Mouse (Mus musculus) megakaryocyte, embryonic 14.5 days (primary cell): ENCODE results near the gene Scn3b. TPM values are rescaled to one million over a fixed set of nuclear protein-coding genes. Genes with fewer than 3 reads are reported as not detected.

Experiments used
- H3K27me3 ChIP-seq: replicated peaks from 2 replicates; pipeline ENCODE3; 2012; ENCODE audit warnings: inconsistent platforms
- H3K36me3 ChIP-seq: replicated peaks from 2 replicates; pipeline ENCODE3; 2012; ENCODE audit warnings: low read length, inconsistent platforms, mixed read lengths
- H3K4me1 ChIP-seq: 2 replicates; pipeline ENCODE4 v1.6.1; 2012; ENCODE audit warnings: inconsistent platforms
- H3K4me3 ChIP-seq: replicated peaks from 2 replicates; pipeline ENCODE3; 2012; ENCODE audit warnings: moderate library complexity, mild to moderate bottlenecking, inconsistent platforms
- H3K9me3 ChIP-seq: 2 replicates; pipeline ENCODE4 v1.6.1; 2012; ENCODE audit warnings: inconsistent platforms
- FLI1 ChIP-seq: IDR thresholded peaks from 2 replicates; pipeline ENCODE4 v1.6.1; 2012; ENCODE audit warnings: low read length, inconsistent platforms, mixed read lengths
- GATA1 ChIP-seq: IDR thresholded peaks from 3 replicates; pipeline ENCODE4 v1.6.1; 2012; ENCODE audit warnings: mixed read lengths, low read length, inconsistent platforms, borderline replicate concordance
- polyA plus RNA-seq: library from polyadenylated mRNA; stranded (reverse); fragments of >175 nt; gene quantifications from 2 replicates; pipeline ENCODE4 v1.2.3, GENCODE M21; 2012; ENCODE audit warnings: low replicate concordance; ENCODE audit not compliant: insufficient read depth

Gene Scn3b
- polyA plus RNA-seq, 1 experiment = not detected

DNA sequence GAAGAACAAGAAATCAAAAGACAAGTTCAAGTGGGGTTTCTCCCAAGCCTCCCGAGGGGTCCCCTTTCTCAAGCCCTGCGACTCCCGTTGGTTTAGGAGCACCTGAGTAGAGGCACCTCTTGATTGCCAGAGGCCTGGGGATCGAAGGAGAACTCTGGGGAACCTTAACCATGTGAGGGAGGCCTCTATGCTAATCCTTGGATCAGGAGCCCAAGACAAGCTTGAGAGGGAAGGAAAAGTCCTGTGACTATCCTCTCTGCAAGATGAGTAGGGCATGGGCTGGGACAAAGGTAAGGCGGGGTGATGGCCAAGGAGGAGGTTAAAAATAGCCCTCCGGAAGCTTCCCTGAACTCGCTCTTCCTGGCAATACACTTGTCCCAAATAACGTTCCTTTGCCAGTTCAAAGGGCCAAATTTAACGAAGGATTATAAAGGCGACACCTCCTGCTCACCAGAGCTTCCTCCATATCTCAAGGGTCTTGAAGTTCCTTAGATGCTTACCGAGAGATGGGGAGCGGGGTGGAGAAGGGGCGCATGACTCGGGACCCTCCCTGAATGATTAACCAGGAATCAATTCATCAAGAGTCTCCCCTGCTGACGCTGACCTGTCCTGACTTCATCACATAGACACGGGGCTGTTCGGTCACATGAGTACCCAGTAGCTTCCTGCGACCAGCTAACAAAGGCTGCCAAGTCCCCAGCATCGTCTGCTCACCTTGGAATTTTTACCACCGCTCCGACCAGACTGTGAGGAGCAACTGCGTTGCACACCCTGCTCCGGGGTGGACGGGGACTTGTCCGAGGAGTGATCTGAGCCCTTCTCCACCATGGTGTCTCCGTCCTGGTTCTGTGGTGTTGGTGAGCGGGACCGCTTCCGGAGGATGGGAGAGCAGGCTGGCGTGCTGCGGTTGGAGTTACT is 64.0 kb downstream of the Scn3b start:
- Histone ChIP-seq H3K4me1 (peaks cover 17% of the 10 kb centered on the region), H3K9me3 (no peaks in the 10 kb centered on the region), H3K36me3 (peaks cover 22% of the 10 kb centered on the region), H3K4me3 (no peak overlapping the region), H3K27me3 (no peaks in the 10 kb centered on the region)
- TF ChIP-seq FLI1 (no peak), GATA1 (no peak)

DNA sequence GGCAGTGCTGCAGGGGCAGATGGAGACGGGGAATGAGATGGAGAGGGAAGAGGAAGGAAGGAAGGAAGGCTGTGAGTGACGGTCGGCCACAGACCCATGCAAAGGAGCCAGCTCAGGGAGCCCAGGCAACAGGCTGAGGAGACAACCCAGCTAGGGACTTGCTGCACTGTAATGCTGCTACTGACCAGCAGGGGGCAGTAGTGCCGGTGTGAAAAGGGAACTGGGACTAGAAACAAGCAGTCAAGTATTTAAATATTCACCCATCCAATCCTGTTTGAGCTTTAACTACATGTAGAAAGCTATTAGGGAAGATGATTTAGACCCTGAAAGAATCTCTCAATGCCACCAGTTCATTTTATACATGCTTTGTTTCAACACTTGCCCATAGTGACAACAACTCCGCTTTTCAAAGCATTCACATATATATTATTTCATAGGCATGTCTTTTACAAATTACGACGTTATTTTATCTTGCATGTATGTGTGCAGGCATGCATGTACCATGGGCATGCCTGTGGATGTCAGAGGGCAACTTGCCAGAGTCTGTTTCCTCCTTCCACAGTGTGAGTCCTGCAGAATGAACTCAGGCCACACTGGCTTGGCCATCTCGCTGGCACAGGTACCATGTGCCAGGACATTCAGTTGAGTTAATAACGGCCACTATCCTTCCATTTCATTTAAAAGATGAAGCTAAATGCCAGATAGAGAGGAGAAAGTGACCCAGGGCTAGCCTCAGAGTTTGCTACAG is 64.8 kb downstream of the Scn3b start:
- H3K4me3 ChIP-seq = no peak overlapping the region
- TF ChIP-seq FLI1 (no peak), GATA1 (no peak)
- peaks cover 22% of the 10 kb centered on the region for H3K36me3 ChIP-seq
- peaks cover 12% of the 10 kb centered on the region for H3K4me1 ChIP-seq
- no peaks in the 10 kb centered on the region for H3K27me3 ChIP-seq
- H3K9me3 ChIP-seq = no peaks in the 10 kb centered on the region

- Histone ChIP-seq H3K4me1 (peaks cover 12% of the 10 kb centered on the region), H3K36me3 (peaks cover 22% of the 10 kb centered on the region)
- TF ChIP-seq FLI1 = no peak
- TF ChIP-seq GATA1 = no peak
Measured at GRCm38 (mm10) chr9:40334617-40335016, 65.6 kb downstream of the Scn3b start.

GRCm38 (mm10) chr9:40336701-40337100 is 67.7 kb downstream of the Scn3b start:
- Histone ChIP-seq H3K9me3 (no peaks in the 10 kb centered on the region), H3K4me1 (peaks cover 12% of the 10 kb centered on the region)
- TF ChIP-seq GATA1 (no peak), FLI1 (no peak)

More at GRCm38 (mm10) chr9:40334617-40335016, 65.6 kb downstream of the Scn3b start:
- Histone ChIP-seq H3K9me3 (no peaks in the 10 kb centered on the region), H3K4me3 (no peak overlapping the region), H3K27me3 (no peaks in the 10 kb centered on the region)

GRCm38 (mm10) chr9:40337131-40337820 is 68.3 kb downstream of the Scn3b start:
- peaks cover 1% of the 10 kb centered on the region for H3K27me3 ChIP-seq
- H3K9me3 ChIP-seq = no peaks in the 10 kb centered on the region
- H3K4me3 ChIP-seq = no peak overlapping the region
- peaks cover 15% of the 10 kb centered on the region for H3K4me1 ChIP-seq
- TF ChIP-seq FLI1 (no peak), GATA1 (no peak)
- H3K36me3 ChIP-seq = peaks cover 9% of the 10 kb centered on the region

More at GRCm38 (mm10) chr9:40336701-40337100, 67.7 kb downstream of the Scn3b start:
- Histone ChIP-seq H3K36me3 (peaks cover 14% of the 10 kb centered on the region), H3K27me3 (peaks cover 1% of the 10 kb centered on the region), H3K4me3 (no peak overlapping the region)

DNA sequence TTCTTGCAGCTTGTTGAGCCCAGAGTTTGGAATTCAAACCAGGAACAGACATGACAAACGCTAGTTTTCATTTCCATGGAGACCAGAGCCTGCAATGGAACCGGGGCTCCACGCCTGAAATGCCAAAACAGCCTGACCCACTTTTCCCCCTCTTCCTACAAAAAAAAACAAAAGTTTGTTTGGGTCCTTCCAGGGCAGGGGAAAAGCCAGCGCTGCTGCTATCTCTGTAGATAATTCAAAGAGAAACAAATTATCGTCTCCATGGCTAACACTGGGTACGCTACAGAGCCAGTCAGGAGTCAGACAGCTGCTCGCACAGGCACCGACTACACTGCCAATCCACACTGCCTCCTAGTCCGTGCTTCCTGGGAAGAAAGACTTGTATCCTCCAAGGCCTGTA is 70.6 kb downstream of the Scn3b start:
- TF ChIP-seq FLI1 (no peak), GATA1 (no peak)
- no peaks in the 10 kb centered on the region for H3K9me3 ChIP-seq
- peaks cover 1% of the 10 kb centered on the region for H3K27me3 ChIP-seq
- peaks cover 15% of the 10 kb centered on the region for H3K4me1 ChIP-seq
- H3K36me3 ChIP-seq = no peaks in the 10 kb centered on the region
- no peak overlapping the region for H3K4me3 ChIP-seq

Other genes starting within 250 kb of the Scn3b start
- 0.39 TPM in 1 of 2 replicates, not detected in the other for gene Olfr981, start 247.8 kb upstream of the Scn3b start, polyA plus RNA-seq
- not detected in 2 replicates for gene Olfr982, start 195.4 kb upstream of the Scn3b start, polyA plus RNA-seq
- gene Olfr983, start 175.6 kb upstream of the Scn3b start, polyA plus RNA-seq = not detected in 2 replicates
- gene Olfr984, start 155.0 kb upstream of the Scn3b start, polyA plus RNA-seq = not detected in 2 replicates
- not detected in 2 replicates for gene Olfr985, start 139.0 kb upstream of the Scn3b start, polyA plus RNA-seq
- not detected in 2 replicates for gene Tmem225, start 121.1 kb upstream of the Scn3b start, polyA plus RNA-seq
- gene Olfr986, start 88.3 kb upstream of the Scn3b start, polyA plus RNA-seq = not detected in 2 replicates
- 0.17 TPM in 1 of 2 replicates, not detected in the other for gene Zfp202, start 76.9 kb upstream of the Scn3b start, polyA plus RNA-seq